Mouse (Mus musculus): ENCODE measurements at regions not wholly inside any gene's neighbourhood (a gene's known extent, or its start where the extent isn't known, plus 50 kb on each side); places are given as distances from the start of the nearest gene placed in this dataset.

GRCm38 (mm10) chr13:101083416-101083815, 250.2 kb upstream of the Slc30a5 start:
- TF ChIP-seq CTCF (IDR thresholded peaks at IDR 0.05; ENCODE audit: low read depth) = no peak
- TF ChIP-seq EP300 (IDR thresholded peaks at IDR 0.05; ENCODE audit: low read depth) = no peak

All from liver, embryonic 14.5 days (tissue).